Mouse (Mus musculus) embryonic facial prominence, embryonic 13.5 days (tissue): ENCODE data around the gene Sypl. TPM values are rescaled to one million over a fixed set of nuclear protein-coding genes. Genes with fewer than 3 reads are reported as not detected.

Experiments used
- ATAC-seq: fragments of 200-750 bp; cut with Nextera tagmentation; 2 replicates; pipeline ENCODE4 v1.8.0; 2017; ENCODE audit warnings: low read depth; ENCODE audit not compliant: insufficient number of reproducible peaks, insufficient read depth, low FRiP score, low TSS enrichment
- H3K27ac ChIP-seq: fragments of 300-500 bp; sonication (generic); 2 replicates; pipeline ENCODE4 v1.5.1; 2015; ENCODE audit warnings: moderate library complexity, mild to moderate bottlenecking, inconsistent platforms
- H3K27me3 ChIP-seq: fragments of 300-500 bp; sonication (generic); 2 replicates; pipeline ENCODE4 v1.6.1; 2015; ENCODE audit warnings: mild to moderate bottlenecking, inconsistent platforms
- H3K36me3 ChIP-seq: fragments of 300-500 bp; sonication (generic); 2 replicates; pipeline ENCODE4 v1.6.1; 2015; ENCODE audit warnings: mild to moderate bottlenecking, inconsistent platforms
- H3K4me1 ChIP-seq: fragments of 300-500 bp; sonication (generic); 2 replicates; pipeline ENCODE4 v1.6.1; 2015; ENCODE audit warnings: inconsistent platforms
- H3K4me2 ChIP-seq: fragments of 300-500 bp; sonication (generic); 2 replicates; pipeline ENCODE4 v1.6.1; 2015; ENCODE audit warnings: moderate library complexity, mild to moderate bottlenecking, inconsistent platforms
- H3K4me3 ChIP-seq: fragments of 300-500 bp; sonication (generic); 2 replicates; pipeline ENCODE4 v1.5.1; 2015; ENCODE audit warnings: mild to moderate bottlenecking, inconsistent platforms
- H3K9ac ChIP-seq: fragments of 300-500 bp; sonication (generic); 2 replicates; pipeline ENCODE4 v1.6.1; 2015; ENCODE audit warnings: mild to moderate bottlenecking, inconsistent platforms
- H3K9me3 ChIP-seq: fragments of 300-500 bp; sonication (generic); 2 replicates; pipeline ENCODE4 v1.6.1; 2016; ENCODE audit warnings: inconsistent platforms
- WGBS: fragments of 180-500 bp; shearing (Covaris S2); methylation state at CpG from one replicate; pipeline ENCODE4 v1.1.7; 2015; ENCODE audit warnings: mixed read lengths; 5-methylcytosine and 5-hydroxymethylcytosine counted together
- polyA plus RNA-seq: library from polyadenylated mRNA; unstranded; fragments of >200 nt; fragmentation: Nextera tagmentation; extraction: Ambion mirVana; gene quantifications from 2 replicates; pipeline ENCODE4 v1.2.1, GENCODE M21; 2015

Sypl gene
- polyA plus RNA-seq, 1 experiment from 2014 or later: 78.6 TPM

GRCm38 (mm10) chr12:32921532-32922131, 32.1 kb upstream of the Sypl start:
- WGBS: 93% methylated on average over 7 of the region's 7 CpGs
- Histone ChIP-seq H3K4me3 (no peak overlapping the region), H3K27ac (no peak overlapping the region), H3K36me3 (no peaks in the 10 kb centered on the region), H3K27me3 (no peaks in the 10 kb centered on the region), H3K4me2 (no peak overlapping the region), H3K9me3 (no peaks in the 10 kb centered on the region), H3K4me1 (peaks cover 9% of the 10 kb centered on the region), H3K9ac (no peak overlapping the region)
- ATAC-seq: peak; percentile 77

GRCm38 (mm10) chr12:32924245-32924644, 29.4 kb upstream of the Sypl start:
- Histone ChIP-seq H3K4me2 (no peak overlapping the region), H3K9ac (no peak overlapping the region), H3K36me3 (no peaks in the 10 kb centered on the region), H3K27ac (no peak overlapping the region), H3K9me3 (no peaks in the 10 kb centered on the region), H3K27me3 (no peaks in the 10 kb centered on the region), H3K4me3 (no peak overlapping the region), H3K4me1 (peaks cover 23% of the 10 kb centered on the region)
- ATAC-seq: no peak
- 36% methylated on average over 3 of the region's 3 CpGs for WGBS

GRCm38 (mm10) chr12:32926331-32927172, 27.1 kb upstream of the Sypl start:
- Histone ChIP-seq H3K9me3 (no peaks in the 10 kb centered on the region), H3K27ac (0 out of 2 replicates have a peak overlapping the region, but pooled peaks have one; percentile 44), H3K36me3 (no peaks in the 10 kb centered on the region), H3K4me1 (peaks cover 23% of the 10 kb centered on the region), H3K4me3 (no peak overlapping the region), H3K27me3 (no peaks in the 10 kb centered on the region), H3K4me2 (peak overlapping the region; percentile 3; the same call in 1 of the 2 replicates), H3K9ac (no peak overlapping the region)
- WGBS: 51% methylated on average over 18 of the region's 18 CpGs
- no peak for ATAC-seq

- WGBS: 80% methylated on average over 10 of the region's 10 CpGs
- H3K9ac ChIP-seq: no peak overlapping the region
- no peaks in the 10 kb centered on the region for H3K27me3 ChIP-seq
- no peaks in the 10 kb centered on the region for H3K9me3 ChIP-seq
- H3K4me2 ChIP-seq: no peak overlapping the region
- H3K36me3 ChIP-seq: no peaks in the 10 kb centered on the region
- no peak overlapping the region for H3K4me3 ChIP-seq
- peaks cover 23% of the 10 kb centered on the region for H3K4me1 ChIP-seq
- no peak for ATAC-seq
- no peak overlapping the region for H3K27ac ChIP-seq
Measured at GRCm38 (mm10) chr12:32927231-32927835, 26.4 kb upstream of the Sypl start.

- ATAC-seq: no peak
- peaks cover 23% of the 10 kb centered on the region for H3K4me1 ChIP-seq
- WGBS: 38% methylated on average over 3 of the region's 3 CpGs
Measured at GRCm38 (mm10) chr12:32928180-32928579, 25.5 kb upstream of the Sypl start.

GRCm38 (mm10) chr12:32929831-32930513, 23.7 kb upstream of the Sypl start:
- Histone ChIP-seq H3K4me3 (no peak overlapping the region), H3K9me3 (no peaks in the 10 kb centered on the region), H3K36me3 (no peaks in the 10 kb centered on the region), H3K27ac (no peak overlapping the region), H3K27me3 (no peaks in the 10 kb centered on the region), H3K4me1 (peaks cover 23% of the 10 kb centered on the region), H3K4me2 (no peak overlapping the region), H3K9ac (no peak overlapping the region)
- 80% methylated on average over 11 of the region's 11 CpGs for WGBS
- ATAC-seq: no peak

More at GRCm38 (mm10) chr12:32928180-32928579, 25.5 kb upstream of the Sypl start:
- Histone ChIP-seq H3K9me3 (no peaks in the 10 kb centered on the region), H3K36me3 (no peaks in the 10 kb centered on the region), H3K4me2 (no peak overlapping the region), H3K27me3 (no peaks in the 10 kb centered on the region), H3K9ac (peak overlapping the region; percentile 44; the same call in 1 of the 2 replicates), H3K27ac (no peak overlapping the region), H3K4me3 (no peak overlapping the region)

- WGBS: 76% methylated on average over 7 of the region's 7 CpGs
- H3K4me3 ChIP-seq: no peak overlapping the region
- no peaks in the 10 kb centered on the region for H3K9me3 ChIP-seq
- H3K36me3 ChIP-seq: no peaks in the 10 kb centered on the region
- no peaks in the 10 kb centered on the region for H3K27me3 ChIP-seq
- no peak overlapping the region for H3K9ac ChIP-seq
- H3K4me1 ChIP-seq: peaks cover 23% of the 10 kb centered on the region
- no peak overlapping the region for H3K27ac ChIP-seq
- no peak for ATAC-seq
- H3K4me2 ChIP-seq: no peak overlapping the region
Measured at GRCm38 (mm10) chr12:32930566-32930965, 23.1 kb upstream of the Sypl start.

GRCm38 (mm10) chr12:32936246-32936946, 17.3 kb upstream of the Sypl start:
- Histone ChIP-seq H3K4me1 (no peaks in the 10 kb centered on the region), H3K9ac (no peak overlapping the region), H3K27ac (no peak overlapping the region), H3K27me3 (no peaks in the 10 kb centered on the region), H3K4me2 (no peak overlapping the region), H3K9me3 (no peaks in the 10 kb centered on the region), H3K36me3 (no peaks in the 10 kb centered on the region), H3K4me3 (no peak overlapping the region)
- WGBS: 77% methylated on average over 4 of the region's 4 CpGs
- no peak for ATAC-seq

- no peaks in the 10 kb centered on the region for H3K27me3 ChIP-seq
- no peak overlapping the region for H3K4me2 ChIP-seq
- H3K36me3 ChIP-seq: no peaks in the 10 kb centered on the region
- 84% methylated on average over 4 of the region's 4 CpGs for WGBS
- ATAC-seq: no peak
- H3K9ac ChIP-seq: no peak overlapping the region
- no peaks in the 10 kb centered on the region for H3K9me3 ChIP-seq
- no peaks in the 10 kb centered on the region for H3K4me1 ChIP-seq
- H3K4me3 ChIP-seq: no peak overlapping the region
- H3K27ac ChIP-seq: no peak overlapping the region
Measured at GRCm38 (mm10) chr12:32941141-32941540, 12.6 kb upstream of the Sypl start.

GRCm38 (mm10) chr12:32943347-32943746, 10.3 kb upstream of the Sypl start:
- Histone ChIP-seq H3K9ac (no peak overlapping the region), H3K4me2 (no peak overlapping the region), H3K27me3 (no peaks in the 10 kb centered on the region), H3K36me3 (no peaks in the 10 kb centered on the region), H3K4me1 (no peaks in the 10 kb centered on the region), H3K9me3 (no peaks in the 10 kb centered on the region), H3K27ac (0 out of 2 replicates have a peak overlapping the region, but pooled peaks have one; percentile 7), H3K4me3 (no peak overlapping the region)
- no peak for ATAC-seq
- 77% methylated on average over 4 of the region's 4 CpGs for WGBS

- Histone ChIP-seq H3K27me3 (no peaks in the 10 kb centered on the region), H3K4me2 (no peak overlapping the region), H3K4me1 (no peaks in the 10 kb centered on the region), H3K27ac (no peak overlapping the region), H3K9me3 (no peaks in the 10 kb centered on the region), H3K36me3 (no peaks in the 10 kb centered on the region), H3K9ac (no peak overlapping the region), H3K4me3 (no peak overlapping the region)
- 57% methylated on average over 3 of the region's 3 CpGs for WGBS
- ATAC-seq: no peak
Measured at GRCm38 (mm10) chr12:32943951-32944350, 9.7 kb upstream of the Sypl start.
